Mouse (Mus musculus): ENCODE data around the gene Vps51. TPM values are rescaled to one million over a fixed set of nuclear protein-coding genes. Genes with fewer than 3 reads are reported as not detected.

Gene Vps51
- total and polyA plus RNA-seq, 2 experiments from 2014 or later, result 32.5 to 55.2 TPM

DNA sequence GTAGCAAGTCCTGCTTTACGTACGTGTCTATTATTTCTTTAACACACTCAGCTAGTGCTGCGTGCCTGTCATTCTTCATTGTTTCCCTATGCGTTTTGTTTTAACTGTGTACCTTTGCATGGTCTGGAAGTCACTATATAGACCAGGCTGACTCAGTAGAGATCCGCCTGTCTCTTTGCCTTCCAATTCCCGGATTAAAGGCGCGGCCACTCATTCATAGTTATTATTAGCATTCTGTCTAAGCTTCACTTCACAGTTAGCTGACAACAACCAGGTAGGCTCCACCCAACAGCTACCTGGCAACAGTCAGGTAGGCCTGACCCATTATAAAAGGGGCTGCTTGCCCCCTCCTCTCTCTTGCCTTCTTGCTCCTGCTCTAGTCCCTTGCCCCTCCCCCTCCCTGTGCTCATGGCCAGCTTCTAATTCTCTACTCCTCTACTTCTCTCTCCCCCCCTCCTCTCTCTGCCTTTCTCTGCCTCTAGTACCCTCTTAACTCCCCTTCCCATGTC lies 41.7 kb upstream of the Vps51 start:
- ATAC-seq (ENCODE audit: insufficient read depth, low read depth) (peak; percentile 1; the same call in 1 of the 2 replicates), DNase-seq (ENCODE audit: low spot score) (no peak)
- peak overlapping the region; percentile 64 for H3K4me3 ChIP-seq (ENCODE audit: low read depth, low read length)
- H3K4me1 ChIP-seq (ENCODE audit: control insufficient read depth, insufficient read depth), result peaks cover 11% of the 10 kb centered on the region
- peaks cover 24% of the 10 kb centered on the region for H3K36me3 ChIP-seq (replicated peaks; ENCODE audit: control insufficient read depth, insufficient read depth, low read length)
- H3K4me2 ChIP-seq (ENCODE audit: low read depth, low read length), result peak overlapping the region; percentile 98
- H3K27me3 ChIP-seq (ENCODE audit: control insufficient read depth, insufficient read depth, low read length), result no peaks in the 10 kb centered on the region
- peak overlapping the region; percentile 79 for H3K9ac ChIP-seq (replicated peaks; ENCODE audit: low read depth, low read length)
- 2% methylated on average over 8 of the region's 8 CpGs for WGBS
- H3K27ac ChIP-seq (ENCODE audit: low read depth), result peak overlapping the region; percentile 92
- TF ChIP-seq EP300 (IDR thresholded peaks at IDR 0.05; ENCODE audit: low read depth), result no peak
- no peak for TF ChIP-seq CTCF (IDR thresholded peaks at IDR 0.05; ENCODE audit: low read depth)
- H3K9me3 ChIP-seq (replicated peaks; ENCODE audit: control insufficient read depth, low read length), result no peaks in the 10 kb centered on the region

DNA sequence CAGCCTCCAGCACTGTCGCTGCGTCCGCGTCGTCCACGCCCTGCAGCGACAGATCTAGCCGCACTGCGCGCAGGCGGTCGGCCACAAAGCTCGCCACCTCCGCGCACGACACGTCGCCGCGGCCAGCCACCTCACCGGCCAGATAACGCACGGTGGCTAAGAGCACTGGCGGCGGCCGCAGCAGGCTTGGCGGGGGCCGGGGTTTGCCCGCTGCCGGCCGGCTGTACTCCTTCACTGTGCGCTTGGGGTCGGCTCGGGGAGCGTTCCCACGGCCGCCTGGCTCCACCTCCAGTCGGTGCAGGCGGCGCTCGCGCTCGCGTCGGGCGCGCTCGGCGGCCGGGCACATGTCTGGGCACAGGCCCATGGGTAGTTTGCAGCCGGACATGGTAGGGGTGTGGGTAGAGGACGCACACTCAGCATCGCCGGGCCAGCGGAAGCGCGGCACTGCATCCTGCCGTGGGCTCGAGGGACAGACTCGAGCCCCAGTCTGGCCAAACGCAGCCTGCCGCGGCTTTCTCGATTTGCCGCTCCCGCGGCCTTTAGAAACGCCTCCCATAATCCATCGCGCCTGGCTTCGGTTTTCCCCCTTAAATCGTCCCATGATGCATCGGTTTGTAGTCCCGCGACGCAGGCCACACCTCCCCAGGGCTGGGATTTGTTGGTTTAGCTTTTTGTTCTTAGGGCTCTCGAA lies 41.1 kb upstream of the Vps51 start, which contains the start of gene Sac3d1:
TSS of gene Sac3d1 (minus strand) at position 665 of the 691 bp plus-strand sequence.
- DNase-seq (ENCODE audit: low spot score) (peak; percentile 85), ATAC-seq (ENCODE audit: insufficient read depth, low read depth) (peak; percentile 85)
- H3K9me3 ChIP-seq (replicated peaks; ENCODE audit: control insufficient read depth, low read length), result no peaks in the 10 kb centered on the region
- peak; percentile 51; the same call in 1 of the 2 replicates for TF ChIP-seq EP300 (IDR thresholded peaks at IDR 0.05; ENCODE audit: low read depth)
- no peak for TF ChIP-seq CTCF (IDR thresholded peaks at IDR 0.05; ENCODE audit: low read depth)
- H3K4me3 ChIP-seq (ENCODE audit: low read depth, low read length), result peak within 1 kb of the TSS; percentile 64
- peak within 1 kb of the TSS; percentile 92 for H3K27ac ChIP-seq (ENCODE audit: low read depth)
- WGBS, result under 1% methylated on average over 62 of the region's 77 CpGs
- H3K4me1 ChIP-seq (ENCODE audit: control insufficient read depth, insufficient read depth), result peaks cover 11% of the 10 kb centered on the region
- H3K4me2 ChIP-seq (ENCODE audit: low read depth, low read length), result peak within 1 kb of the TSS; percentile 98
- peak within 1 kb of the TSS; percentile 79 for H3K9ac ChIP-seq (replicated peaks; ENCODE audit: low read depth, low read length)
- peaks cover 24% of the 10 kb centered on the region for H3K36me3 ChIP-seq (replicated peaks; ENCODE audit: control insufficient read depth, insufficient read depth, low read length)
- no peaks in the 10 kb centered on the region for H3K27me3 ChIP-seq (ENCODE audit: control insufficient read depth, insufficient read depth, low read length)

- peak overlapping the region; percentile 98 for H3K4me2 ChIP-seq (ENCODE audit: low read depth, low read length)
- peak overlapping the region; percentile 92 for H3K27ac ChIP-seq (ENCODE audit: low read depth)
- H3K9me3 ChIP-seq (replicated peaks; ENCODE audit: control insufficient read depth, low read length), result no peaks in the 10 kb centered on the region
- H3K36me3 ChIP-seq (replicated peaks; ENCODE audit: control insufficient read depth, insufficient read depth, low read length), result peaks cover 28% of the 10 kb centered on the region
- ATAC-seq (ENCODE audit: insufficient read depth, low read depth) (peak; percentile 2; the same call in 1 of the 2 replicates), DNase-seq (ENCODE audit: low spot score) (no peak)
- WGBS, result 4% methylated on average over 31 of the region's 32 CpGs
- peak overlapping the region; percentile 64 for H3K4me3 ChIP-seq (ENCODE audit: low read depth, low read length)
- H3K9ac ChIP-seq (replicated peaks; ENCODE audit: low read depth, low read length), result peak overlapping the region; percentile 79
- peaks cover 11% of the 10 kb centered on the region for H3K4me1 ChIP-seq (ENCODE audit: control insufficient read depth, insufficient read depth)
- no peaks in the 10 kb centered on the region for H3K27me3 ChIP-seq (ENCODE audit: control insufficient read depth, insufficient read depth, low read length)
- no peak for TF ChIP-seq EP300 (IDR thresholded peaks at IDR 0.05; ENCODE audit: low read depth)
- no peak for TF ChIP-seq CTCF (IDR thresholded peaks at IDR 0.05; ENCODE audit: low read depth)
Observed at GRCm38 (mm10) chr19:6117346-6117985, 40.4 kb upstream of the Vps51 start.

- Histone ChIP-seq H3K9ac (replicated peaks; ENCODE audit: low read depth, low read length) (0 out of 2 replicates have a peak overlapping the region, but pooled peaks have one; percentile 21), H3K9me3 (replicated peaks; ENCODE audit: control insufficient read depth, low read length) (no peaks in the 10 kb centered on the region), H3K4me2 (ENCODE audit: low read depth, low read length) (peak overlapping the region; percentile 98), H3K27ac (ENCODE audit: low read depth) (0 out of 2 replicates have a peak overlapping the region, but pooled peaks have one; percentile 5), H3K27me3 (ENCODE audit: control insufficient read depth, insufficient read depth, low read length) (no peaks in the 10 kb centered on the region), H3K36me3 (replicated peaks; ENCODE audit: control insufficient read depth, insufficient read depth, low read length) (peaks cover 28% of the 10 kb centered on the region), H3K4me3 (ENCODE audit: low read depth, low read length) (no peak overlapping the region), H3K4me1 (ENCODE audit: control insufficient read depth, insufficient read depth) (peaks cover 11% of the 10 kb centered on the region)
- ATAC-seq (ENCODE audit: insufficient read depth, low read depth) (no peak), DNase-seq (ENCODE audit: low spot score) (no peak)
- 77% methylated on average over 15 of the region's 15 CpGs for WGBS
- TF ChIP-seq CTCF (IDR thresholded peaks at IDR 0.05; ENCODE audit: low read depth), result no peak
- TF ChIP-seq EP300 (IDR thresholded peaks at IDR 0.05; ENCODE audit: low read depth), result no peak
Observed at GRCm38 (mm10) chr19:6116113-6116850, 39.3 kb upstream of the Vps51 start.

GRCm38 (mm10) chr19:6113116-6113515 lies 36.1 kb upstream of the Vps51 start:
- WGBS, result 50% methylated on average over 6 of the region's 6 CpGs
- Histone ChIP-seq H3K4me1 (ENCODE audit: control insufficient read depth, insufficient read depth) (peaks cover 11% of the 10 kb centered on the region), H3K9me3 (replicated peaks; ENCODE audit: control insufficient read depth, low read length) (no peaks in the 10 kb centered on the region), H3K36me3 (replicated peaks; ENCODE audit: control insufficient read depth, insufficient read depth, low read length) (peaks cover 23% of the 10 kb centered on the region), H3K27ac (ENCODE audit: low read depth) (no peak overlapping the region), H3K4me3 (ENCODE audit: low read depth, low read length) (no peak overlapping the region), H3K9ac (replicated peaks; ENCODE audit: low read depth, low read length) (no peak overlapping the region), H3K4me2 (ENCODE audit: low read depth, low read length) (no peak overlapping the region), H3K27me3 (ENCODE audit: control insufficient read depth, insufficient read depth, low read length) (no peaks in the 10 kb centered on the region)
- TF ChIP-seq CTCF (IDR thresholded peaks at IDR 0.05; ENCODE audit: low read depth) (no peak), EP300 (IDR thresholded peaks at IDR 0.05; ENCODE audit: low read depth) (no peak)
- DNase-seq (ENCODE audit: low spot score) (no peak), ATAC-seq (ENCODE audit: insufficient read depth, low read depth) (no peak)

All from heart, postnatal 0 days (tissue).